Mouse (Mus musculus) liver, postnatal 0 days (tissue): Measurements from ENCODE around the gene Fads6.

Source experiments
- CTCF ChIP-seq: sonication (generic); IDR thresholded peaks from 2 replicates; pipeline ENCODE4 v1.5.1; 2016; ENCODE audit warnings: antibody characterized with exemption, low read depth
- EP300 ChIP-seq: IDR thresholded peaks from 2 replicates; pipeline ENCODE4 v1.6.1; 2016; ENCODE audit warnings: antibody characterized with exemption, low read depth, mild to moderate bottlenecking

GRCm38 (mm10) chr11:115279726-115280125 is 17.7 kb downstream of the Fads6 start:
- TF ChIP-seq CTCF (no peak), EP300 (no peak)
